Mouse (Mus musculus): ENCODE results near the gene Nms.

Gene Nms

DNA sequence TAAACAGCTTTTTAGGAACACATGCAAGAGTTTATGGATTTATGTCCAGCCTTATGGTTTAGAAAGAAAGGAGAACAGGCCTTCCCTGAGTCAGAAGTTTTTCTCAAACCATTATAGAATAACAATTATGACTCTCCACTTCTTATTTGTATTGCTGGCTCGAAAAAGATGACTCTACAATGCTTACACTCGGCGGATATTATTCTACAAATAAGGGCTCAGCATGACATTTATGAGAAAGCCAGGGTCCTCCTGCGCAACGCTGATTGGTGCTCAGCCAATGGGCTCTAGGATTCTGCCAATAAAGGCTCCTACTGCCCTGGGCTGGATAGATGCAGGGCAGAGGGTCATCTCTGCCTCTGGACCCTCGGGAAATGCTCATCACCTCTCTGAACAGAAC is at the start of gene Nms:
Nms (plus strand) TSS at position 301 of the 400 bp plus-strand sequence.
- DNase-seq (ENCODE audit: low spot score), result no peak

DNA sequence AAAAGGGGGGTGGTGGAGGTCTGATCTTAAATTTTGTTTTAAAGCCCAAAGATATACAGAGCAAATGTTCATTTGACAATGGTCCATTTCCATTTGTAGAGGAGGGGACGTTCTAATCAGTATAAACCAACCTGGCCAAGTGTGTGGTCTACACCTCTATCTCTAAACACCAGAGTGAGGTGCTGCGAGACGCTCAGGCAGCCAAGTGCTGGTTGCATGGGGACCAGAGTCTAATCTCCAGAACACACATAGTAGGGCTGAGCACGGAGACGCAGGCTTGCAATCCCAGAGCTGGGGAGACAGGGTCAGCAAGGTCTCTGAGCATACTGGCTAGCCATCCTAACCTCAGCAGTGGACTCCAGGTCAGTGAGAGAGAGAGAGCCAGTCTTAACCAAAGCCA is 47.5 kb upstream of the Nms start:
- no peak for DNase-seq (ENCODE audit: low spot score)

DNA sequence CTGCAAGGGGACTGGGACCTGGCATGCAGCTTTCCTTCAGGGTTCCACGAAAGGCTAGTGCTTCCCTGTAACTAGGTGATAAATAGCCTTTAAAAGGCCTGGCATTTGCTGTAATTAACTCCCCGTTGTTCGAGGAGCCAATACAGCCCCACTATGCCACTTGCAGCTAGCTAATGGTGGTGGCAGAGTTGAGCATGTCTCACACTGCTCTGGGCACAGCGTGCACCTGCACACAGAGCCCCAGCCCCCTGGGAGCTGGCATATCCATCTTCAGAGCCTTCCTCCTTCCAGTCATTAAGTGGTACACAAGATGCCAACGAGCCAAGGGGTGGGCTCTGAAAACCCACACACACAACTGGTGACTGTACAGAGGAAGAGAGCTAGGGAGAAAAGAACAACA is 45.9 kb upstream of the Nms start:
- DNase-seq (ENCODE audit: low spot score), result no peak

DNA sequence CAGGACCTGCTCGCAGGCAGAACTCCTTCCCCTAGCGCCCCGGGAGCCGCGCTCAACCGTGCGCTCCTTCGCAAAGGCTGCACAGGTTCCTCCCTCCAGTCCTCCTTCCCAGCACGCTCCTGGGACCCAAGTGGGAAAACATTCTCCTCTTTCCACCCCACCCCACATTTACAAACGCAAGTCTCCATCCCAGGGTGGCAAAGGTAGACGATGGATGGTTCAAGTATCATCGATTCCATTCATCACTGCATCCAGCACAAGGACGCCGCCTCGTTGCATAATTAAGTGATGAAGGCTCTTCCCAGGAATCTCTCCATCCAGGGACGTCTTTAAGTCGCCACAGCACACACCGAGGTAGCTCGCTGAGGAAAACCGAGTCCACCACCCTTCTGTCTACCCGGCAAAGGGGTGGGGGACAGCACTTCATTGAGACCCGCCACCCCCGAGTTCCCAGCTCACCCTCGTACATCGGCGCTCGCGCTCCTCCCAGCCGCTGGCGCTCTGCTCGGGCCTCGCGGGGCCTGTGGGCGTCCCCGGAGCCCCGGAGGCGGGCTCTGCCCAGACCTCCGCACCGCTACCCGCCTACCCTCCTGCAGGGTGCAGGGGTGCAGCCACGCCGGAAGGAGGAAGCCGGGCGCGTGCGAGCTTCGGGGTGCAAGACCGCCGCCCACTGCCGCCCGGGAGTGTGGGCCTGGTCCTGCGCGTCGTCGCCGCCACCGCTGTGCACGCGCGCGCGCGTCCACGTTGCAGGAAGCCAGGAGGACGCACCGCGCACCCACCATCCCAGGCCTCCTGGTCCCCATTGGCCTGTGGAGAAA is 41.3 kb upstream of the Nms start, which contains the start of gene Chst10:
Chst10 (minus strand) TSS at position 731 of the 818 bp plus-strand sequence.
- peak; percentile 94 for DNase-seq (ENCODE audit: low spot score)

DNA sequence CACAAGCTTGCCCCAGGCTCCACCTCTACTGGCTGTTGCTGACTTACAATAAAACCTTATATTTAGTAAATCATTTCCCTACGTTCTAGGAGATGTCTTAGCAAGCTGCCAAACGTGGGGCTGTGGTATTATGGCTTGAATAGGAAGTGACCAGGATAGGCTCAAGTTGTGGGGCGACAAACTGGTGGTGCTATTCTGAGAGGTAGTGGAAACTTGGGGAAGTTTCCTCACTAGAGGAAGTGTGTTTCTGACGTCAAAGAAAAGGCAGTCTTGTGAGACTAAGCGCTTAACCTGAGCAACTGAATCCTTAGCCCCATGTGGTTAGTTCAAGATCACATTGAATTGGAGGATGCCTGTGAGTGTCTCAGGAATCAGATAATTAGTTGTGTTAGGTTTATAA is 36.4 kb upstream of the Nms start:
- DNase-seq (ENCODE audit: low spot score), result peak; percentile 27

DNA sequence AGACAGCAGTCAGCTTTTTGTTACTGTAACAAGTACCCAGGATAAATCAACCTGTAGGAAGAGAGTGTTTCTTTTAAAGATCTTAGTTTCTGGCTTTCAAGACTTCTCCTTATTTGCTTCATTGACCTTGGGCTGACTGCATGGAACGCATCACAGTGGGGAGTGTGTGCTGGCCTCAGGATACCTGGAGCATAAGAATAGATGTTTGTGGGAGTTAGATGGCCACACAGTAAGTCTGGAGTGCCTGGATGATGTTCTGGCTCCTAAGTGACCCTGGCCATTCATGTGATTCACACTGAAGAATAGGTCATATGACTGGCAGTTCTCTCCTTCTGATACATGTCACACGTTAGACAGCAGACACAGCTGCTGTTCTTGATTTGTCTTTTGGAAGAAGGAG is 35.0 kb upstream of the Nms start:
- DNase-seq (ENCODE audit: low spot score), result no peak

DNA sequence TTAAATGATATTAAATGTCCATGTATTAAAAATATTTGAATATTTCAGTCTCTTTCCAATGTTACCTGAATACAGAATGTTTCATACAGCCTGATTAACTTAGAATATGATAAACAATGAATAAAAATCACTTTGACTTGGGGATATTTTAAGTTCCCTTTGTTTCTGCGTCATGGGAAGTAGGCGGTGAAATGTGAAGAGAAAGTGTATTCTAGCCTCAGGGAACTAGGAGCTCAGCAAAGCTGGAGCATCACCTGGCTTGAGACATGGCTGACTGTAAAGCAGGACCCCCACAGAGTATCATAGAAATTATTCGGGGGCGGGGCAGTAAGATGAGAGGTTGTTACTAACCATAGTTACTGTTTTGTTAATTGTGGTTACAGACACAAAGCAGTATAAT is 10.0 kb upstream of the Nms start:
- no peak for DNase-seq (ENCODE audit: low spot score)

DNA sequence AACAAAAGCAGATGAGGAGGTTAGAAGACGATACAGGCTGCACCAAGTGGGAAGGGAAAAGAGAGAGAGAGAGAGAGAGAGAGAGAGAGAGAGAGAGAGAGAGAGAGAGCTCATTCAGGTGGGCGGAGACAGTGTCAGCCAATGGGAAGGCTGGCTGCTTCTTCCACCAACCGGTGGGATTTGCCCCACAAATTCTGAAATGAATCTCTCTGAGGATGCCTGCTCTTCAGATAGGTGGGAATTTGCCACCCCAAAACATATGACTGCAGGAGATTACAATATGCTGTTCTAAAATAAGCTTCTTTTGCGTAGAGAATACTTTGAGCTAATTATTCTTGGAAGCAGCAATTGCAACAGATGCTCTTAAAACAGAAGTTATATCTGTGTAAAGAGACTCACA is 9.5 kb upstream of the Nms start:
- DNase-seq (ENCODE audit: low spot score), result no peak

DNA sequence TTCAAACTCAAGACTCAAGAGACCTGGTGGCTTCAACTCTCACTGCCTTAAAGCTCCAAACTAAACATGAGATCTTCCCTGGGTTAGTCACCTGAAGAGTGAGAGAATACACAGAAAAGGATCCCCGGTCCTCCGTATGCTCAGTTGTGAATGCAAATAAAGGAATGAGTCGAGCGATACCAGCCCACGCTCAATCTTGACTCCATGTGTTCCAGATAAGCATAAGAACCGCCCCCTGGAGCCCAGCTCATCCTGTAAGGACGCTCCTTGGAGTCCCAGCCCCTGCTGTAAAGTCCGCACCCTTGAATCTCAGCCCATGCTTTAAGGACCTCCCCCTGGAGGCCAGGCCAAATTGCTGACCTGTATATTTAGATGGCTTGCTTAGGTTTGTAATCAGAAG is 8.2 kb upstream of the Nms start:
- DNase-seq (ENCODE audit: low spot score), result no peak

DNA sequence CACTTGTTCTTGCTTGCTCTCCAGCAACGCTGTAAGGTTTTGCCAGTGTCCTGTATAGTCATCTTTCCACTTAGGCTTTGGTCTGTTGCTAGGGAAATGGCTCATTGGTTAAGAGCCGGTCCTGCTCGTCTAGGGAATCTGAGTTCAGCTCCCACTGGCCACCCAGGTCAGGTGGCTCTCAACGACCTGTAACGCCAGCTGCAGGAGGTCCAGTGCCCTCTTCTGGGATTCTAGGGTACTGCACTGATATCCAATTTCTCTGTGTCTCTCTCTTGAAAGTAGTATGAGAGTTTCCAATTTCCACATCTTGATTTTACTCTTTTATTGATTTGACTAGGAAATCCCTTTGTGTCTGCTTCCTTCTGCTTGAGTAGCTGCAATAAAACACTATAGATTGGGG is 4.3 kb upstream of the Nms start:
- peak; percentile 20 for DNase-seq (ENCODE audit: low spot score)

DNA sequence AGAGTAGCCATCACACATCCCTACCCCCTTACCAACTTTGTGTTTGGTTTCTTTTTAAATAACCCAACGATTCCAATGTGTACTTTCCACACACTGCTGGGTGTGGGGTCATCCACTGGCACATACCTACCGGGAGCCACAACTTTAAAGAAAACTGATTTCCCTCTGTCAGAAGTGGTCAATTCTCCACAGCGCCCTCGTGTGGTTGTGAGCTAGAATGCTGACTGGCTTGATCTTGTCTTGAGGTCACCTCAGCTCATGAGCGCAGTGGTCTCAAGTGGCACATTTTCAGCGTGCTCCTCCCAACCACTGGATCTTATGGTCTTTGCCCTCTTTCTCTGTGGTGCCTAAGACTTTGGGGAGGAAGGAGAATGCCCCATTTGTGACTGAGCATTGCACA is 2.2 kb upstream of the Nms start:
- DNase-seq (ENCODE audit: low spot score), result peak; percentile 24

DNA sequence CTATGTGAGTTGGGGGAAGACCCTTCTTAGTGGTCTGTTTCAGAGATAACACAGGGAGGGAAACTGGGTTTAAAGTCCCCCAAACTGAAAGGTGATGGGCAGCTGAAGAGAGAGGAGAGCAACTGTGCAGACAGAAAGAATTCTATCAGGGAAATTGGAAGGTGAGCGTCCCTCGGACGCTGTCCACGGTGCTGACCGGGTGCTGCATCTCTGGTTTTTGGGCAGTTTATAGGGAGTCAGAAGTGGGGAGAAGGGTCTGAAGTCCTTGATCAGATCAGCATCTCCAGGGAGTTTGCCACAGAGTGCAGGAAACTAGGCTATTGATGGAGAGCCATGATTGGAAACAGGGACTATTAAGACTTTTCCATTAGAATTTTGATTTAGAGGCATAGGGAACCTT is 659 bp downstream of the Nms start:
- DNase-seq (ENCODE audit: low spot score), result no peak

DNA sequence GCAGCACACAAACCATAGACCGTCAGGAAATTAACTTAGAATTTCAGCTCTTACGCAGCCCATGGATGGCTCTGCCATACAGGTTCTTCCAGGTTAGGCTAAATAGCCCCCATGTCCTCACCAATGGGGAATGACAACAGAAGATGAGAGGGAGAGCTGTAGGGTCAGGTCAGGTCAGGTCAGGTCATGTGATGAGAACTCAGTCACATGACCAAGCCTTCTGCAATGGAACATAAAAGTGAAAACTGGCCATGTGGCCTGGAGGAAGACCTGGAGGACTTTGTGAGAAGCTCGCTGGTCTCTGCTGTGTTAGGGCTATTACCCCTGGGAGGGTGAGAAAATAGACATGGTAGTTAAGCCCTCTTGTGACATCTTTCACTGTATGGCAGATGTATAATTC is 17.5 kb downstream of the Nms start:
- no peak for DNase-seq (ENCODE audit: low spot score)

DNA sequence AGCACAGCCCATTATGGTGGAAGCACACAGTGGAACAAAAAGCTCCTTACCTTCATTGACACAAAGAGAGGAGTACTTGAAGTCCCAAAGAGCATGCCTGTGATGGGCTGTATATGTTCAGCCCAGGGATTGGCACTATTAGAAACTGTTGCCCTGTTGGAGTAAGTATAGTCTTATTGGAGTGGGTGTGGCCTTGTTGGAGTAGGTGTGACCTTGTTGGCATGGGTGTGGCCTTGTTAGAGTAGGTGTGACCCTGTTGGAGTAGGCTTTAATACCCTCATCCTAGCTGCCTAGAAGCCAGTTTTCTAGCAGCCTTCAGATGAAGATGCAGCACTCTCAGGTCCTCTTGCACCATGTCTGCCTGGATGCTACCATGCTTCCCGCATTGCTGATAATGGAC is 30.2 kb downstream of the Nms start:
- DNase-seq (ENCODE audit: low spot score), result no peak

DNA sequence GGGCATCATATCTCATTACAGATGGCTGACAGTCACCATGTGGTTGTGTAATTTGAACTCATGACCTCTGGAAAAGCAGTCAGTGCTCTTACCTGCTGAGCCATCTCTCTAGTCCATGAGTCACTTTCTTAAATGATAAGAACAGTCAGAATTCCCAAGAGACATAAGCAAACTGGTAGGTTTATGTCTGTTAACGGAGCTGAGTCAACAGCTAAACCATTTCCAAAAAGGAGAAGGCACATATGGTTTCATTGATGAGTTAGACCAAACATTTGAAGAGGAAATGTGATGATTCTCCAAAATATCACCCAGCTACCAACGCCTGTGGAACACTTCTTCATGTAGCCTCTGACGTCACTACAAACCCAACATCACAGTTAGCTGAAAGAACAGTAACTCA is 32.8 kb downstream of the Nms start:
- no peak for DNase-seq (ENCODE audit: low spot score)

DNA sequence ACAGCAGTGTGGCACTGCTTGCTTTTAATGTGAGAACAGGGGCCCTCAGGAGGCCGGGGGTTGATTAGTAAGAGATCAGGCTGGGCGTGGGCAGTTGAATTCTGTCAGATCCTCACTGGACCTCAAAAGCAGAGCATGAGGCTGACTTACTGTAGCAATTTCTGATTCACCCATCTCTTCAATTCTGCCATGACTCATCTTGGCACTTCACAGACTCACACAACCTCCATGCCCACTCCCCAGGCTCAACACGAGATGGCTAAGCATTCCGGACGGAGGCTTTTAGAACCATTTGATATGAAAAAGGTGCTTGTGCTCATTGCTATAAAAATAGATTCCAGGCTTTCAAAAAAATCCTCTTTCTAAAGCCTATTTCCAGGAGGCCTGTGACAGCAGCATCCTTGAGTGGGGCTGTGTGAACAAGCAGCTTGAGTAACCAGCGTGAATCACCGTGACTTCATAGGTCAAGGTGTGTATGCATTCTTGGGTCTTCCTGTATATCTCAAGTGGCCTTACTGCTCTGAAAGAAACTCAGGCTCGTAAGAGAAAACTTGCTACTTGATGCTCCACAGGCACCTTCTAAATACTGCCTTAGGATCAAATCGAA is 34.1 kb downstream of the Nms start:
- no peak for DNase-seq (ENCODE audit: low spot score)

DNA sequence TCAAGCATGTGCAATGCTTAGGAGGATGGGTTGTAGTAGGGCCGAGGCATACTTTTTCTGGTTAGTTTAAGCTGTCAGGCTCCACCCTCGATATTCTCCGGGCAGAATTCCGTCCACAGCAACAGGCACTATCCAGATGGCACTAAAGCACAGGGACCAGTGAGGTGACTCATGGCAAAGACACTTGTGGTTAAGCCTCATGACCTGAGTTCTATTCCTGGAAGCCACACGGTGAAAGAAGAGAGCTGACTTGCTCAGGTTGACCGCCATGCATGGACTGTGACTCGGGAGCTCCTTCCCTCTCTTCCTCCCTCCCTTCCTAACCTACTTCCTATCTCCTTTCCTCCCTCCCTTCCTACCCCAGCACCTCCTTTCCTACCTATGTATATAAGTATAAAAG is 41.0 kb downstream of the Nms start:
- no peak for DNase-seq (ENCODE audit: low spot score)

DNA sequence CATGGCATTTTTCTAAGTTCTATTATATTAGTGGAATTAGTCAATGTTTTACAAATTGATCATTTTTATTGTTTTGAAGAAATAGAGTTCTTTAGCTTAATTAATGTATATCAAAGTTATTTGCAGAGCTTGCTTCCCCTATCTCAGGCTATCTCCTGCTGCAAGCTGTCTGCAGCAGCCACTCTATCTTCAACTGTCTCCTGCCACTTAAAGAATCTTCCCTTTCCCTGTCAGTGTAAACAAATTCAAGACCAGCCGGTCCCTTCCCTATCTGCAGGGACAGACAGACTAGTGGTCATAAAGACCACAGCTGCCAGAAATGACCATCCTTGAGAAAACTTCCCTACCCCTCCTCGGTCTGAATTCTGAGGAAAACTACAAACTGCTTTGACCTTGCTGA is 44.9 kb downstream of the Nms start:
- DNase-seq (ENCODE audit: low spot score), result no peak

DNA sequence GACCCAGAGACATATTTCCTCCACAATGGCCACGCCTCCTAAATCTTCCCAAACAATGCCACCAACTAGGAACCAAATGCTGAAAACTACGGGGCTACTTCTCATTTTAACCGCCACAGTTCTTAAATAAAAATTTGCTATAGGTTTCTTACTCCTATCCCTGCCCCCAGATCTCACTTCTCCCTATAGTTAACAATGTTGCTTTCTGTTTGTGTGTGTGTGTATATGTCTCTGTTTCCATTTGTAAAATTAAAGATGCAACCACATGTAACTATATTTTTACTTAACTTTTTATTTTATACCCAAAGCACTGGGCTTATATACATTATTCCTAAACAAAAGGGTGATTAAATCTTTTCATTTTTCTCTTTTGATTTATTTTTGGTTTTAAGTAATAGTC is 46.4 kb downstream of the Nms start, which contains the start of gene Pdcl3:
Pdcl3 (plus strand) TSS at position 301 of the 400 bp plus-strand sequence.
- no peak for DNase-seq (ENCODE audit: low spot score)

DNA sequence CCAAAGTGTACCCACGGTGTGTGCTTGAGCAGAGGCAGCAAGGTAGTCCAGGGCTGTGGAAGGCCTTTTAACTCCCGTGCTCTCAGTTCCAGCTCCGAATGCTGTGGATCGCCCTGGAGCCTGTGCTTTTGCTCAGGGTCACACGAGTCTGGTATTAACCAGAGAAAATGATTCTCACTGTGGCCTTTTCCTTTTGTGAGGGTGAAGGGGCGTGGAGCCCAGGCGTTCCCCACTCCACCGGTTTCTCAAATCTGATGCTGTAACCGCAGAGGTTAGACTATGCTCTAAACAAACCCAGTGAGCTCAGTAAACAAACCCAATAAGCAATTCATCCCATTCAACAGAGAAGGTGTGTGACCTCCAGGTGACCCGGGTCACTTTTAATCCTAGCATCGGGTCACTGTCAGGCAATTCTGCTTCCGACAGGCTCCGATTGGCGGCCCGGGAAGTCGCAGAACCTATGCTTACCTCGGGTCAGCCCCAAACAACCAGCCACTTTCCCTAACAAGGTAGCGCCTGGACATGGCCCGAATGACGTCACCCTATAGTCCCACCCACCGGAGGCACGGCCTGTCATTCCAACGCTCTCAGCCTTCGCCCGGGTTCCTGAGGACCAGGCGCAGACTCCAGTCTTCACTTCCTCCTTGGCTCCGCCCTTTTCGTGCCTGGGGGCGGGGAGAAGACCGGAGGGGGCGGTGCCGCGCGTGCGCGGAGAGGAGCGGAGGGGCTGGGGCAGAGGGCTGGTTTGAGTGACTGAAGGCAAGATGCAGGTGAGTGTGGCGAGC is 48.3 kb downstream of the Nms start:
- peak; percentile 92 for DNase-seq (ENCODE audit: low spot score)

DNA sequence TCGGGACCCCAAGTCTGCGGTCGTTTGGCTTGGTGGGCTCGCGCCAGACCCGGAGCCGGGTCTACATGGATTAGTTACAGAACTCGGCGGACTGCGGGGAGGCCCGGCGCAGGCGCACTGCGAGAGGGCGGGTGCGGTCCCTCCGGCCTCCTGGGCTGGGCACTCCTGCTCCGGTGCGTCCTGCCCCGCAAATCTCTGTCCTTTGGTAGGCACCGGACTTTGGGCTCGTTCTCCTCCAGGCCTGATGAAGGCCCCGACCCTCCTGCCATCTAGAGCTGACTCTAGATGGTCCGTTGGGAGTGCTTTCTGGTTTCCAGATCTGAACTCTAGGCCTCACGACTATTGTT is 48.9 kb downstream of the Nms start:
- DNase-seq (ENCODE audit: low spot score), result no peak

DNA sequence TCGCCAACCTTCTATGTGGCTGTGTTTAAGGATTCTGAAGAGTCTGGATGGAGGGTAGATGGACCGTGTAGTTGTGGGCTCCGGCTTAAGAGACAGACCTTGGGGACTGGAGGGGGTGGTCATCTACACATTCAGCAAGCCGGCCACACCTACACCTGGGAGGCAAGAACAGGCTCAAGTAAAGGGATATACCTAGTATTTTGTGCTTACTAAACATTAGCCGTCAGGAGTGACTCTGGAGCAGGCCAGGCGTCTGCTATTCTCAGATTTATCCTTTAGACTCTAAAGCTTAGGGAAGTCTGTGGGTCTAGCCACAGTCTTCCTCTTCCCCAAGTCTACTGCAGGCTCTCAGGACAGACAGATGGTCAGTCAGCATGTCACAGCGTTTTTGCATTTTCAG is 49.4 kb downstream of the Nms start:
- DNase-seq (ENCODE audit: low spot score), result no peak

DNA sequence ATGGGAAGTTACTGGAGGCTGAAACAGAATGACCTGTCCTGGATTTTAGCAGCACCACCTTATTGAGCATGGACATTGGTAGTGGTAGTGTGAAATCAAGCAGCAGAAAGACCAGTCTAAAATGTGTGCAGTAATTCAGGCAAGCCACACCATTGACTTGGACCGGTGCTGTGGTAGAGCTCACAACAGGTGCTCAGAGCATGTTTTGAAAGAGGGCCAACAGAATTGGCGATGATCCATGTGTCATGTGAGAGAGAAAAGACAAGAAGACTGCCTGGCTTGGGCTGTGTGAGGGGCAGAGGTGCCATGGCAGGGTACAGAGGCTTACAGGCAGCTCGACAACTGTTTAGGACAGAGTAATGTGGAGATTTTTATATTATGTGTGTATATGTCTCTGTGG is 53.4 kb downstream of the Nms start:
- no peak for DNase-seq (ENCODE audit: low spot score)
